Mouse (Mus musculus): ENCODE results near the gene Traf5. TPM values are rescaled to one million over a fixed set of nuclear protein-coding genes. Genes with fewer than 3 reads are reported as not detected.

The Traf5 gene
- total RNA-seq (2021): 1 to 10 TPM; 5.6 to 6.9 TPM

DNA sequence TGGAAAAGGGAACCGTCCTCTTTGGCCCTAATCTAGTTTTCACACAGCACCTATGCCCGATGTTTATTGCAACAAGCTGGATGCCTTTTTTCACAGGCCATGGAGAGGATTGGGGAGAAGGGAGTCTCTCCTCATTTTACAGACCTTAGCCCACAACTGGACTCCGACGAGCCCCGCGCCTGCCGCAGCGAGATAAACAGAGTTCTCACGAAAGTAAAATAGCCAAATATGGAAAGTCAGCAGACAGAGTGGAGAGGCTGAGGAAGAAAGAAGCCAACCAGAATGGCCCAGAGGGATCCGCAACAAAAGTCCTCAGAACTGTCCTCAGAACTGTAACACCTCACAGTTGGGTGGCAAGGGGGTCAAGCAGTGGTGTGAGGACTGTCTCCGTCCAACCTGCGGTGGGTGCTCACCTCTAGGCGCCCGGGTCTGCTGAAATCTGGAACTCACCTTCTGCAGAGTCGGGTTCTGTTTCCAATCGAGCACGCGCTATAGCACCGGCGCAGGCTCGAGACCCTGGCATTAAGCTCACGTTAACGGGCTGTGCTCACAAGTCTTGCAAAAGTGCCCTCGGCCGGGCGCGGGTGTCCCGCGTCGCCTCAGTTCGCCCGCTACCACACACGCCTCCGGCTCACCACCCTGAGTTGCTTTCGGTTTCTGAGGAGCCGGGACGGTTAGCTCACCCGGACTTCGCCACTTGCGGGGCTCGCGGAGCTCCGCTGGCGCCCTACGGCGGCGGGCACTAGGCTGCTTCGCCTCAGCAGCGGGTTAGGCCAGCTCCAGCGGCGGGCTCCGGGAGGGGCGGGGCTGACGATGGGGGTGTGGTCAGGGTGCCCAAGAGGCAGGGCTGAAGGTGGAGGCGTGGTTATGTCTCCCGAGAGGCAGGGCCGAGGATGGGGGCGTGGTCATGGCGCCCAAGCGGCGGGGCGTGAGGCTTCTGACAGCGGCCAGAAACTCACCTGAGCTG lies at the start of gene Traf5:
TSS of gene Traf5 (minus strand) at position 754 of the 967 bp plus-strand sequence.
- peak; percentile 88 to 97 for DNase-seq (ENCODE audit: extremely low spot score in 1 of 2, low spot score in 2 of 2)
- intact Hi-C loops (cut with DNase I): loop anchor here (1.0 kb wide), 1 partner anchor 127 kb away; no protein-coding TSS in a partner anchor

DNA sequence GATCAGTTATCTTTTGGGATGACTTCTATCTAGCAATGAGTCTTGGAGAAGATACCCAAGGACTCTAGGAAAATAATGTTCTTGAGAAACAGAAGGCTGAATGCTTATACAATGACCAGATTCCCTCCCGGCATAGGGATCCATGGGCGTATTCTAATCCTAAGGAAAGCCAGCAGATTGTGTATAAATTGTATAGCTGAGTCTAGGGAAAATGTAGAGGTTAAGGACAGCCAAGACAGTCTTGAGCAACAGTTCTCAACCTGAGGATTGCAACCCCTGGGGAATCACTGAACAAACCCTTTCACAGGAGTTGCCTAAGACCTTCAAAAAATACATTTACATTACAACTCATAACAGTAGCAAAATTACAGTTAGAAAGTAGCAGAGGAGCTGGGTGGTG lies 48.0 kb upstream of the Traf5 start:
- DNase-seq (ENCODE audit: extremely low spot score in 1 of 2, low spot score in 2 of 2): no peak
- intact Hi-C loops (cut with DNase I): no loop called here

DNA sequence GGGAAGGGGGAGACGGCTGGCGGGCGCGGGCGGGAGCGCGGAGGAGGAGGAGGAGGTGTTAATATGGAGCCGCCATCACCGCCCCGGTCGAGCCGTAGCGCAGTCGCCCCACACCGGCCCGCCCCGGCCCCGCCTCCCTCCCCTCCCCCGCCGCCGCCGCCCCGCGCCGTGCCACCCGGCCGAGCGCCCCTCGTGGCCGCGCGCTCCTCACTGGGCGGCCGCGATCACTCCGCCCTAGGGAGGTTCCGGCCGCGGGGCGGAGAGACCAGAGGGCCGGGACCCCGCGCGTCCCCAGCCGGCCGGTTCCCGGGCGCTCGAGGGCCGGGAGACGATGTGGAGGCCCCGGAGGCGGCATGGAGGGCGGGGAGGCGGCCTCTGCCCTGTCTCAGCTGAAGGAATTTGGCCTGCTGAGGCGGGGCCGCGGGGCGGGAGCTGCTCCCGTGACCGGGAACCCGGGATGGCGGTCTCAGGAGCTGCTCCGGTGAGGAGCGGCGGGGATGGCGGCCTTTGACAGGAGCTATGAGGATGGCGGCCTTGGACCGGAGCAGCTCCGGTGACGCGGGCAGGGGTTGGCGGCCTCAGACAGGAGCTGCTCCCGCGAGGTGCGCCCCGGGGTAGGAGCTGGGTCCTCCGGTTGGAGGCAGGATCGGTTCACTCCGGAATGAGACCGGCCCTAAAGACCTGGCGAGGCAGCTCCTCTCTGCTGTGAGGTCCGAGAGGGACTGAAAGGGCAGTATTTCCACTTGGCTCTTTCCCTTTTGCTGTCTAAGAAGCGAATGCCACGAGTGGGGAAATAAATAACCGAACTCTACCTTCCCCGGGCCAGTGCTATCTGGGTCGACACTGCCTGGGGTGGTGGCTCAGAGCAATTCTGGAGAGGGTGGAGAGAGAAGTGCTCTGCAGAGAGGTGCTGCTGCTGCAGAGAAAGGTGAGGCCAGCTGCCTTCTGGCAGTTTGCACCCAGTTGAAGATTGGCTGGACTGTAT lies 45.9 kb upstream of the Traf5 start, which contains the start of gene Rcor3:
TSS of gene Rcor3 (minus strand) at position 137 of the 985 bp plus-strand sequence.
- DNase-seq (ENCODE audit: extremely low spot score in 1 of 2, low spot score in 2 of 2): peak; percentile 72 to 89
- intact Hi-C loops (cut with DNase I): no loop called here

DNA sequence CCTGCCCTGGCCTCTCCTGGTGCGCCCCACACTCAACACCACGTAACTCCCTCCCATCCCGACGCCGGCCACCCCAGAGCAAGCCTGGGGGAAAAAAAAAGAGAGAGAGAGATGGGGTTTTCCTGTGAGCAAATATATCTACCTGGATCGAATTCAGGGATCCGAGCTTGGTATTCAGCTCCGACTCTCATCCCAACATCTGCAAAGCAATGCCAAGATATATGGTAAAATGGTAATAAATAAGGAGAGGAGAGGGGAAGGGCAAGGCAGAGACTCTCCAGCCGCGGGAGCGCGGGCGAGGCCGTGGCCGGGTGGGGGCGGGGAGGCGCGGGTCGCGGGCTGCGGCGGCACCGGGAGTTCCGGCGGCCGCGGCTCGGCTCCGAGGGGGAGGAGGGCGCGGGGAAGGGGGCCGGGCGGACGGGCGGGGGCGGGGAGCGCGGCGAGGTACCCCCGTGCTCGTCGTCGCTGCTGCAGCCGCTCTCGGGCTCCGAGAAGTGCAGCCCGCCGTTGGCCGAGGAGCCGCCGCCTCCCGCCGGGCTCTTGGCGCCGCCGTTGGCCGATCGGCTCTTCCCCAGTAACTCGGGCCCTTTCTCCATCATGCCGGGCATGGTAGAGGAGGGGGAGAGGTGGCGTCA lies 45.0 kb upstream of the Traf5 start:
- peak in 1 of 2 experiments; percentile 21 for DNase-seq (ENCODE audit: extremely low spot score in 1 of 2, low spot score in 2 of 2)
- intact Hi-C loops (cut with DNase I): no loop called here

DNA sequence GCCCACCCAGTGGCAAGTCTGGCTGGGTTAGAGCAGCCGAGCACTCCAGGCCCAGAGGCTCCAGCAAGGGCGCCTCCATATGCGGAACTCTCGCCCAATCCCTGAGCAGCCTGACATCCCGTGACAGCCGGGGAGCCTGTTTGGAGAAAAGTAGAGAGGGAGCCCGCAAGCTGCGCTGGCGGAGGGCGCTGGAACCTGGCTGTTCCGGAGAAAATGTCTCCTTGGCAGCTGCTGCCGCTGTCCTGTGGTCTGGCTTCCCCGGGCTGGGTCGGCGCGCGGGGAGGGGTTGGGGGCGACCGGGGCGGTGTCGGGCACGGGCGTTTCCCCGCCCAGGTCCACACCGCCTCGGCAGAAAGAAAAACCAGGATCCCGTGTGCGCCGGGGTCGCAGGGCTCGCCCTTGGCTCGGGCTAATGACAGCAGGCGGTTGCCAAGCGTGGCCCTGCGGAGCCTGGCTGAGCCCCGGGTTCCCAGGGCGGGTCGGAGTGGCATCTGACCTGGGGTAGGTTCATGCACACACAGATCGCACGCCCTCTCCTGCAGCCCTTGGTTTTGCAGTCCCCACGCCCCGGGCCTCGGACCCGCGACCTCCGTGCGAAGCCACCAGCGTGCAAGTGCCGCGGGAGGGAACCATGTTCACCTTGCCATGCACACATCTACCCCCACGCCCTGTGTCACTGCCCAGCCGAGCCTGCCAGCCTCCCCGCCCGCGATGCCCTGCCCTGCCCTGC lies 44.4 kb upstream of the Traf5 start:
- DNase-seq (ENCODE audit: extremely low spot score in 1 of 2, low spot score in 2 of 2): peak; percentile 74 to 88

DNA sequence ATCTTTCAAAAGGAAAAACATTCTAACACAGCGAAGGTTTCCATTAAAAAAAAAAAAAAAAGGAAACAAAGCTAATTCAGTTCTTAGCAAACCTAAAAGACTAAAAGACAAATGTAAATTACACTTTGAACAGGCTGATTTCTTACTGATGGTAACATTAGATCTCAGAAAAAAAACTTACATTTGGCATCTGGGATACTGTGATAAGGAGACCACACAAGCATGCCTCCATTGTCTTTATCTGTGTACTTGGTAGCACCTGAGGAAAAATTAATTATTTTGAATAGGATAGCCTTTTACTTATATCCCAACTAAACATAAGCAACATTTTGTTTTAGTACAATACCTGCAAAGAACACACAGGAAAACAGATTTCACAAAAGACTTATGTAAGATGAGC lies 37.8 kb upstream of the Traf5 start:
- intact Hi-C loops (cut with DNase I): no loop called here
- DNase-seq (ENCODE audit: extremely low spot score in 1 of 2, low spot score in 2 of 2): no peak

More for the DNA sequence above, 44.4 kb upstream of the Traf5 start:
- intact Hi-C loops (cut with DNase I): no loop called here

DNA sequence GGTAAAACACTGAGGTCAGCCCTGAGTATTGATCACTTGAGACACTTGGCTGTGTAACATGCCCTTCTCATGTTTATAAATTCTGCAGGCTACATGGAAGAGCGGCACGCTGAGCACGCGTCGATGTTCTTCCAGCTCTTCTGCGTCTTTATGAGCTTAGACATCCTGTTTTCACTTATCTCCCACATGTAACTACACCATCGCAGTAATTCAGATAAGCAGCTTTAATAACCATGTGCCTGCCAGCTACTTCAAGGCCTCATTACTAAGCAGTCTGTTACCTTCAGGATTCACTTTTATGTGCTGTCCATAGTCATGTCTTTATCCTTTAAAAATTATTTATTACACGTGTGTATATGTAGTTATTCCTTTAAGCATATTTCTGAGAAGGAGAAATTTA lies 36.0 kb upstream of the Traf5 start:
- intact Hi-C loops (cut with DNase I): no loop called here
- DNase-seq (ENCODE audit: extremely low spot score in 1 of 2, low spot score in 2 of 2): no peak

DNA sequence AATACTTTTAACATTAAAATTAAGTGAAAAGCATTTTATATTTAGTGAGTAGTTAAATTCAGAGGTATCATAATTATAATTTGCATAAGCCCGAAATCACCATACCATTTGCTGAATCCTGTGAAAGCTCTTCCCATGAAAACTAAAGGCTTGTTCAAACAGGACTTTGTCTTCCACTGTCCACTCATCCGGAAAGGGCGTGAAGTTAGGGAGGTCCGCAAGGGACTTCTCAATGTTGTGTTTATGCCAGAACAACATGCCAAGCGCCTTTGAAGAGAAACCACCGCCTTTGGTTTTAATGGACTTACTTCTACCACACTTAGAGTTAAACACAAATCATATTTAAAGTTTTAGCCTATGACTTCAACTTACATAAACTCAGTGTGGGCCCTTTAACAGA lies 33.4 kb upstream of the Traf5 start:
- intact Hi-C loops (cut with DNase I): no loop called here
- DNase-seq (ENCODE audit: extremely low spot score in 1 of 2, low spot score in 2 of 2): no peak

DNA sequence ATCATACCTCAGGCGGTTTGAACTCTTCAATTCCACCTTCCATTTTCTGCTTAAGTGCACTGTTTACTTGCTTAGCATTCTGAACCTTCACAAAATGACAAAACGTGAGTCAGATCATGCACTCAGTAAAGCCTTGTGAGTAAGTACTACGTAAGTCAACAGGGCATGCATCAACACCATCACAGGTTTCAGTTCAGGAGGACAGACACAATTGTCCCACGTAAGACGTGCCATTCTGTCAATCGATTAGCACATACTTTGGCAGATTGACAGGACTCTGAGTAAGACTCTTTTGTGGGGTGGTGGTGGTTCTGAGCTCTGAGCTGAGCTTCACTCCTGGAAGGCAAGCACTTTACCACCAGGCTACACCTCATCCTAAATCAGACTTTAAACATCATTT lies 23.9 kb upstream of the Traf5 start:
- no peak for DNase-seq (ENCODE audit: extremely low spot score in 1 of 2, low spot score in 2 of 2)
- intact Hi-C loops (cut with DNase I): no loop called here

DNA sequence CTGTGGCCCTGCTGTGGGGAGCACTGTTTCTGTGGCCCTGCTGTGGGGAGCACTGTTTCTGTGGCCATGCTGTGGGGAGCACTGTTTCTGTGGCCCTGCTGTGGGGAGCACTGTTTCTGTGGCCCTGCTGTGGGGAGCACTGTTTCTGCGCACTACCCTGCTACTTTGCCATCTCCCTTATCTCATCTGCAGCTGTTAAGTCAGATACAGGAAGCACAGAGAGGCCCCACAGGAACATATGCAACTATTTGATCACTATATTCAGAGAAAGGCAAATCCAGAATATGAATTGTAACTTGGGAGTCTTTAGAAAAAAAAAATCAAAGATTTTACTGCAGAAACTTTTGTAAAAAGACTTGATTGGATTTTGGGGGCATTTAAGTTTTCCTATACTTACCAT lies 23.0 kb upstream of the Traf5 start:
- intact Hi-C loops (cut with DNase I): no loop called here
- no peak for DNase-seq (ENCODE audit: extremely low spot score in 1 of 2, low spot score in 2 of 2)

DNA sequence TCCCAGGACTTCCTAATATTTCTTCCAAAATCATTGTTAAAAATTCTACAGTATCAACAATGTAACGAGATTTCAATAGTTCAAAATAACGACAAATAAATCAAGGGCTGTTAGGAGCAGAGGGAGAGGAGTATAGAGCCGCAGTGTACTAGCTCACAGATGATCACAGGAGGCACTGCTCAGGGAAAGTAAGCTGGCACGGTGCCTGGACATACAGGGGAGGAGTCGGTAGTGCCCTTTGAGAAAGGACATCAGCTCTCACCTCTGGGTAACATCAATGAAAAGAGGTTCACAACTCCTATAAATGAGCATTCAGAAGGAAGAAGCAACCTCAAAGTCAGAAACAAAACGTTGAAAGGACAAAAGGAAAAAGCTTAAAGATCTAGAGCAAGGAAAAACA lies 16.8 kb upstream of the Traf5 start:
- intact Hi-C loops (cut with DNase I): no loop called here

DNA sequence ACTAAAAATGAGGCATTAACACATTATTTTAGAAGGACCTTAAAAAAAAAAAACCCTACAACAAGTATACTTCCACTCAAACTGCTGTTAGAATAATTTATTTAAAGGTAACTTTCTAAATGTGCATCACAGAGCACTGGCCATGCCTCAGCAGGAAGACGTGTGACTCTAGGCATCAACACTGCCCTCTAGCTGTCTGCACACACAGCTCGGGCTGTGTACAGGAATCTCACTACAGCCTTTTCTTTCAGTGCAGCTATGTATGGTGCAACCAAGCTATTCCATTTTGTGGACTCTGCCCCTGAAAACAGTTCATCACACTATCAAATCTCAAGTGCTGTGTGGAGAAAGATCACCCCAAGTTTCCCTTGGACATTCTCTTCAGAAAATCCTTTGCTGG lies 15.0 kb upstream of the Traf5 start:
- intact Hi-C loops (cut with DNase I): no loop called here
- DNase-seq (ENCODE audit: extremely low spot score in 1 of 2, low spot score in 2 of 2): no peak

More for the DNA sequence above, 16.8 kb upstream of the Traf5 start:
- DNase-seq (ENCODE audit: extremely low spot score in 1 of 2, low spot score in 2 of 2): peak in 1 of 2 experiments; percentile 47

DNA sequence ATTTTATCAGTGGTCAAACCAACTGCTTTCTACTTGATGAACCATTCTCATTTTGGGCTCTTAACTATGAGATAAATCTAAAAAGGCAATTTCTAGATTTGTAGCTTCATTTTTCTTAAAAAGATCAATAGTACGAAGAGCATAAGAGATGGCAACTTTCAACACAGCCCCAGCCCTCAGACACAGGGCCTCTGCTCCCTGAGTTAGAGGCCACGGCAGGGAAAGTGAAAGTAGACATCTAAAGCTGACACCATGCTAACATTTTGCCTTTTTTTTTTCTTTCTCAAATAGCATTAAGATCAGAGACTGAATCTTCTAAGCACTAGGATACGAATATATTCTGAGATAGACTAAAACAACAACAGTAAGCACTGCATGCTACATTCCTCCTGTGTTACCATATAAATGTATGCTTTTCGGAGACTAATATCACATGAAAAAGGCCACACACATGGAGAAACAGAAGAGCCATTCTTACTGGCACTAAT lies 13.6 kb upstream of the Traf5 start:
- no peak for DNase-seq (ENCODE audit: extremely low spot score in 1 of 2, low spot score in 2 of 2)
- intact Hi-C loops (cut with DNase I): no loop called here

DNA sequence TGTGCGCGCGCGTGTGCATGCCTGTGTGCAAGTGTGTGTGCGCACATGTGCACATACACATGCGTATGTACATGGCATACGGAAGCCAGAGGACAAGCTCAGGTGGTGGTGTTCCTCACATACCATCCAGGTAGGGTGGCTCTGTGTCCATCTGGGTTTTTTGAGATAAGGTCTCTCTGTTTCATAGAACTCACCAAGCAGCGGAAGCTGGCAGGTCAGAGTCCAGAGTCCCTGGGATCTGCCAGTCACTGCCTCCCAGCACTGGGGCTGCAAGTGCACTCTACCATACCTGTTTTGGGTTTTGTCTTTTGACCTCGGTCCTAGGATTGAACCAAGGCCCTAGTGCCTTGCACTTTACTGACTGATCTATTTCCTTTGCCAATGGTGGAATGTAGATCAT lies 11.7 kb upstream of the Traf5 start:
- intact Hi-C loops (cut with DNase I): no loop called here
- DNase-seq (ENCODE audit: extremely low spot score in 1 of 2, low spot score in 2 of 2): no peak

DNA sequence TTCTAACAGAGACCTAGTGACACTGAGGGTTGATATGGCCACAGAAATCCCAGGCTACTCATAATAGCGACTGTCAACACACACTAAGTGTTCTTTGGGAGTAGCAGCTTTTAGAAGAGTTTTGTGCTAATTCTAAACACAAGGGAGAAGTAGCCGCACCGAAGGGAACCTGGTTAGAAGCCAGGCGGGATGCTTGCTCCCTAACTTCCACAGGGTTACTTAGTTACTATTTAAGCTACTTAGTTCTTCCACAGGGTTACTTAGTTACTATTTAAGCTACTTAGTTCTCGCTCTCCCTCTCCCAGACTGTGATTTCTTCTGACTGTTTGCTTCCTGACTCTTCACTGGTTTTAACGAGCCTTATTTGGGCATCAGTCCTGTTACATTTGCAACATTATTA lies 10.8 kb upstream of the Traf5 start:
- intact Hi-C loops (cut with DNase I): no loop called here
- DNase-seq (ENCODE audit: extremely low spot score in 1 of 2, low spot score in 2 of 2): no peak

DNA sequence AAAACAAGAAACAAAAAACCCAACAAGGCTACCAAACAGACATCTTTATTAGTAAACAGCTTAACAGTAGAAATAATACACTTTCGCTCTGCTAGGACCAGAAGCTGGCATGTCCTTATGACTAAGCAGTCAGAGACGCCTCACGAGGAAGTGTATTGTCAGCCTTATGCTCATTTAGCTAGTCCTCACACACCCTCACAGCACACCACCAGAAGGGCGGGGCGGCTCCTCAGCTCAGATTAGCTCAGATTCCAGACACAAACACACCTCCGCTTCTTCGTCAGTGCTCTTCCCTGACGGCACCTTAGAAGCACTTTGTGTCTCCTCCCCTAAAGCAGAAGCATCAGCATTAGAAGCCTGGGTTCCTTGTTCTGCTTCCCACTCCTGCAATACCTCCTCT lies 9.0 kb upstream of the Traf5 start:
- intact Hi-C loops (cut with DNase I): no loop called here

DNA sequence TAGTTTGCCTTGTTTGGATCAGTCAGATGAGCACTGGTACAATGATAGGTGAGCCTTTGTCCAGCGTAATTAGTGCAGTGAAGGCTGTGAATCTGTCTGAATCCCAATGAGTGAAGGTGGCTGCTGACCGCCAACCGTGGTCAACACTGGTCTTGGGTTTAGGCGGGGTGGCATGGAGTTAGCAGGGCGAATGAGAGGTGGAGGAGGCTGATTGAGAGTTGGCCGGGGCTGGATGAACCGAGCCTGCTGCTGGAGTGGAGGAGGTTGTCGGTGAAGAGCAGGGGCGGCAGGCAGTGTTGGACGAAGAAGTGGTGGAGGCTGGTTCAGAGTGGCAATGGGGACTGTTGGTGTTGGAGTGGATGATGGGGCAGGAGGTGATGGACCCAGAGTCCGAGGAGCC lies 8.4 kb upstream of the Traf5 start:
- DNase-seq (ENCODE audit: extremely low spot score in 1 of 2, low spot score in 2 of 2): no peak
- intact Hi-C loops (cut with DNase I): no loop called here

More for the DNA sequence above, 9.0 kb upstream of the Traf5 start:
- DNase-seq (ENCODE audit: extremely low spot score in 1 of 2, low spot score in 2 of 2): no peak

DNA sequence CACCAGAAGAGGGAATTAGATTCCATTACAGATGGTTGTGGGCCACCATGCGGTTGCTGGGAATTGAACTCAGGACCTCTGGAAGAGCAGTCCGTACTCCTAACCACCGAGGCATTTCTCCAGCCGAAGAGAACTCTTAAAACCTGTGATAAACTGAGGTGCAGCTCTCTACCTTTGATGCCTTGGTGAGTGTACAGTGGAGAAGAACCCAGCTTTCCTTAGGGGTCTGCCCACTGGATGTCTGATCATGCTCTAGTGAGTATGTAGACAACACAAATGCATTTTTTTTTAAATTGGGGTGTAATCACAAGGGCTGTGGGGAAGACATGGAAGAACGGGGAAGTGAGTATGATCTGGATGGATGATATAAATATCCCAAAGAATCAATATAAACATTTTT lies 3.3 kb upstream of the Traf5 start:
- intact Hi-C loops (cut with DNase I): loop anchor here (2.0 kb wide), 1 partner anchor 261 kb away; no protein-coding TSS in a partner anchor
- DNase-seq (ENCODE audit: extremely low spot score in 1 of 2, low spot score in 2 of 2): no peak
